Mouse (Mus musculus) olfactory bulb, adult 2 months (tissue): ENCODE measurements around the gene Rab38. TPM values are rescaled to one million over a fixed set of nuclear protein-coding genes. Genes with fewer than 3 reads are reported as not detected.

ENCODE experiments used
- H3K27ac ChIP-seq: fragments of 200-500 bp; 2 replicates; pipeline ENCODE4 v1.5.1; 2012; ENCODE audit warnings: low read depth, low read length; ENCODE audit not compliant: insufficient read depth
- H3K4me1 ChIP-seq: fragments of 200-500 bp; 2 replicates; pipeline ENCODE4 v1.6.1; 2012; ENCODE audit warnings: low read length; ENCODE audit not compliant: control insufficient read depth, insufficient read depth
- H3K4me3 ChIP-seq: fragments of 200-500 bp; 2 replicates; pipeline ENCODE4 v1.5.1; 2012; ENCODE audit warnings: mild to moderate bottlenecking, low read depth, low read length, moderate library complexity; ENCODE audit not compliant: insufficient read depth
- CTCF ChIP-seq: fragments of 200-500 bp; IDR thresholded peaks from 2 replicates; pipeline ENCODE4 v1.5.1; 2012; ENCODE audit warnings: low read depth, mild to moderate bottlenecking, low read length, moderate library complexity; ENCODE audit not compliant: insufficient read depth
- POLR2A ChIP-seq: fragments of 200-500 bp; IDR thresholded peaks from 2 replicates; pipeline ENCODE4 v1.6.1; 2012; ENCODE audit warnings: mild to moderate bottlenecking, low read depth, low read length, moderate library complexity; ENCODE audit not compliant: insufficient read depth
- WGBS: fragments of 180-500 bp; shearing (Covaris S2); methylation state at CpG from one replicate; pipeline ENCODE4 v1.1.7; 2018; 5-methylcytosine and 5-hydroxymethylcytosine counted together
- polyA plus RNA-seq: library from polyadenylated mRNA; stranded (reverse); fragments of >200 nt; gene quantifications from 2 replicates; pipeline ENCODE4 v1.2.4, GENCODE M21; 2012; ENCODE audit warnings: low replicate concordance; ENCODE audit not compliant: missing spikeins, insufficient read depth, insufficient read length

Gene Rab38
- polyA plus RNA-seq: not detected in 2 replicates

DNA sequence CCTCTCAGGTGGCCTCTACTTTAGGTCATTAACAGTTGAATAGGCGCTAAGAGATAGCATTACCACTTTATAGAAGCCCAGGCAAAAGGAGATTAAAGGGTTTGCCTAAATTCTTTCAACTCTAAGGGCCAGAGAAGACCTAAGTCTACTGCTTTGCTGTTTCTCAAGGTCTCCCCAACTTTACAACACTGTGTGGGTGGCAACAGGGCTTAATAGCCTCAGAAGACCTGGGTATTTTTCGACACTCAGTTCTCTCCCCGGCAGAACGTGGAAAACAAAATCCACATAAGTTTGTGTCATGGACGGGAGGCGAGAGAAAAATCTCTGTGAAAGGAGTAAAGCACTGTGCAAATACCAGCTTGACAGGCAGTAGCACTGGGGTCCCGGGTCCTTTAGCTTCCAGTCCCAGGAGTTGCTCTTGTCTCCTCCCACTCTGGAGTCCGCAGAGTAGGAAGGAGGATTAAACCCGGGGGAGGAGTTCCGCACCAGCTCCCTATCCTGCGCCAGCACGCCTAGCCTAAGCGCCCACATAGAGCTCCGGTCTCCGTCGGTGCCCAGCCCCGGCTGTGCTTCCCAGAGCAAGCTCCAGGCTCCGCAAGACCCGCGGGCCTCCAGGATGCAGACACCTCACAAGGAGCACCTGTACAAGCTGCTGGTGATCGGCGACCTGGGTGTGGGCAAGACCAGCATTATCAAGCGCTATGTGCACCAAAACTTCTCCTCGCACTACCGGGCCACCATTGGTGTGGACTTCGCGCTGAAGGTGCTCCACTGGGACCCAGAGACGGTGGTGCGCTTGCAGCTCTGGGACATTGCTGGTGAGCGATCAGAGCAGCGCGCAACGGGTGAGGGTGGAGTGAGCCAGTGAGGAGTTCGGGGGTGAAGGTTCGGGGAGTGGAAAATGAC is at the start of gene Rab38:
Rab38 (plus strand) TSS at position 488 of the 906 bp plus-strand sequence.
- TF ChIP-seq CTCF (no peak), POLR2A (0 out of 2 replicates have a peak, but pooled peaks have one; percentile 28)
- H3K27ac ChIP-seq: no peak within 1 kb of the TSS
- WGBS: 4% methylated on average over 35 of the region's 35 CpGs
- peaks cover 7% of the 10 kb centered on the region for H3K4me1 ChIP-seq
- peak within 1 kb of the TSS; percentile 49 for H3K4me3 ChIP-seq

DNA sequence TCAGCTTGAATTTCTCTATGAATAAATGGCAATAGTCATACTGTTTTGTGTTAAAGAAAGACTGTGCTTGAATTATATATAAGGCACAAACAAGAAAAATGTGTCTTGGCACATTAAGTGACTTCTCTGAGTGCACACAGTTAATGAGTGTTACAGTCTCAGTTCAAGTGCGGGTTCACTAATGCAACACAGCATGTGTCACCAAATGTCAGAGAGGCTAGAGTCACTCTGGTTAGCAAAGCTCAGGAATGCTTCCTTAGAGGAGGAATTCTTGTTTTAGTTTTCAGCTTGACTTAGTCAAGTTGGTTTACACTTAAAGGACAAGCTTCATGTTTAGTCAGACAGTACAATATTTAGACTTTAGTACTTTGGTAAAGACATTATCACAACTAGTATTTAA is 35.5 kb upstream of the Rab38 start:
- H3K27ac ChIP-seq: no peak overlapping the region
- no peaks in the 10 kb centered on the region for H3K4me1 ChIP-seq
- 72% methylated on average over 1 of the region's 1 CpGs for WGBS
- H3K4me3 ChIP-seq: no peak overlapping the region
- TF ChIP-seq CTCF (no peak), POLR2A (no peak)

DNA sequence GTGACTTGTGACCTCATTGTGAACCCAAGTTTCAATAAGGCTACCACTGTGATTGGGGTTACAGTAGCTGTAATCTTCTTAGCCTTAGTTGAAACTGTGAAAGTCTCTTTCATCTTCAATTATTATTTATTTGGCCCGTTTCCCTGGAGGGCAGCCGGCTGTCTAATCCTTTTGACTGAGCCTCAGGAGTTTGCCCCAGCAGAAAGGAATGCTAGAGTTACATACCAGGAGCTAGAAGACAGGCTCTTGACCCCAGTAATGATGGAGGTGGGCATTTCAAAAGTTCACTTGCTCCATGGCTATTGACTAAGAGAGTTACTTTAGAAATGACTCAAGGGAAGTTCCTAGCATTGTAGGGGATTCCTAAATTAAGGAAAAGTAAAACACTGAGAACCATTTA is 34.3 kb upstream of the Rab38 start:
- 36% methylated on average over 2 of the region's 2 CpGs for WGBS
- TF ChIP-seq POLR2A (no peak), CTCF (no peak)
- Histone ChIP-seq H3K4me3 (no peak overlapping the region), H3K4me1 (no peaks in the 10 kb centered on the region), H3K27ac (no peak overlapping the region)

DNA sequence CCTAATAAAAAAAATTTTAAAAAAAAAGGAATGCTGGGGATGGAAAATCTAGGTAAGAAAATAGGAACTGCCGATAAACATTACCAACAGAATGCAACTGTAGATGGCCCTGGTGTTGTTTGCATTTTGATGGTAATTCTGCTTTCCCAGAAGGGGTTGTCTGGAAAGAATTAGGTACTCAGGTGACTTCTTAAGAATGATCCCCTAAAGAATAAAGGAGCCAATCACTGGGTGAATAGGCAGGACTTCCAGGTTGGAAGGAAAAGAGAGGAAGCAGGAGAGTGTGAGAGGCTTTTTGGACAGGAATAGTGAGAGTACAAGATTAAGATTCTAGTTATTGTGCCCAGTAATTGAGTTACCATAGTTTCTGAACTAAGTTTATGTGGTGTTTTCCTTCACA is 24.8 kb upstream of the Rab38 start:
- Histone ChIP-seq H3K4me3 (no peak overlapping the region), H3K4me1 (no peaks in the 10 kb centered on the region), H3K27ac (no peak overlapping the region)
- no peak for TF ChIP-seq POLR2A
- TF ChIP-seq CTCF: no peak
- 96% methylated on average over 1 of the region's 1 CpGs for WGBS

DNA sequence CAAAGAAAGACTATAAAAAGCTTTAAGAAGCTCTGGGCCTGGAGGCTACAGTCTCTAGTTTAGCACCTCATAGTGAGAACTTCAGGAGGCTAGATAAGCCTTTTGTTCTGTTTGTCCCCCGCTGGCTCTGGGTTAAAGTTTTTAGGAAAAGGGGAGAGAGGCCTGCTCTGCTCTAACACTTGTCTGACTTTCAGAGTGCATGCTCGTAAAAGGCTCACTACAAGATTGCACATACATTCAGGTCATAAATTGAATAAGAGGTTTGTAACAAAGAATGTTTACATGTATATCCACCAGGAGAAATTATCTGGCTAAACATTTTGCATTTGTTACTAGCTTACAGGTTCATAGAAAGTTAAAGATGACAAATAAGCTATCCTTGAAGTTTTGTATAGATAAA is 23.6 kb upstream of the Rab38 start:
- no peak for TF ChIP-seq POLR2A
- TF ChIP-seq CTCF: no peak
- H3K4me3 ChIP-seq: no peak overlapping the region
- H3K27ac ChIP-seq: no peak overlapping the region
- 86% methylated on average over 2 of the region's 2 CpGs for WGBS
- no peaks in the 10 kb centered on the region for H3K4me1 ChIP-seq

DNA sequence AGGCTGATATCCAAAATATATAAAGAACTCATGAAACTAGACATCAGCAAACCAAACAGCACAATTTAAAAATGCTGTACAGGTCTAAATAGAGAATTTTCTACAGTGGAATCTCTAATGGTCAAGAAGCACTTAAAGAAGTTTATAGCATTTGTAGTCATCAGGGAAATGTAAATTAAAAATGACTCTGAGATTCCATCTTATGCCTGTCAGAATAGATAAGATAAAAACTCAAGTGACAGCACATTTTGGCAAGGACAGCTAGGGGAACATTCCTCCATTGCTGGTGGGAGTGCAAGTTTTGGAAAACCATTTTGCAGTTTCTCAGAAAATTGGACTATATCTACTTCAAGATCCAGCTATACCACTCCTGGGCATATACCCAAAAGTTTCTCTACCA is 8.3 kb upstream of the Rab38 start:
- H3K4me3 ChIP-seq: no peak overlapping the region
- no peak for TF ChIP-seq POLR2A
- TF ChIP-seq CTCF: no peak
- H3K4me1 ChIP-seq: no peaks in the 10 kb centered on the region
- no peak overlapping the region for H3K27ac ChIP-seq

DNA sequence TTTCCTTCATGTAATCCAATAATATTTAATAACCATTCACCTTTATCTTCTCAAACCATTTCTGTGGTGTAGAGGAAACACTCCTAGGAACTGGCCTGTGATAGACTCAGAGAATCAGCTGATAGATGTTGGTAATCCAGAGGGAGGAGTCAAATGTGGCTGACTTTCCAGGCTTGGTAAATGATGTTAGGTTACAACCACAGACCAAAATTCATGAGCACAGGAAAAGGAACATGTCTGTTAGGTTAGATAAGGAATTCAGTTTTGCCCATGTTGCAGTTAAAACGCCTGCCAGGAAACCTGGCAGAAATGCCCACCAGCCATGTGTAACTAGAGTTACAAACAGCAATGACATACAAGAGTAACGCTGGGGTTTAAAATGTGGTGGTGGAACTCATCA is 6.2 kb upstream of the Rab38 start:
- no peaks in the 10 kb centered on the region for H3K4me1 ChIP-seq
- H3K27ac ChIP-seq: no peak overlapping the region
- 90% methylated on average over 2 of the region's 2 CpGs for WGBS
- H3K4me3 ChIP-seq: no peak overlapping the region
- TF ChIP-seq POLR2A: no peak
- TF ChIP-seq CTCF: no peak

- H3K4me3 ChIP-seq: no peak overlapping the region
- H3K27ac ChIP-seq: no peak overlapping the region
- peaks cover 7% of the 10 kb centered on the region for H3K4me1 ChIP-seq
- 81% methylated on average over 3 of the region's 3 CpGs for WGBS
- TF ChIP-seq CTCF: no peak
- no peak for TF ChIP-seq POLR2A
These were observed 4.3 kb upstream of the Rab38 start for GRCm38 (mm10) chr7:88425744-88426143.

DNA sequence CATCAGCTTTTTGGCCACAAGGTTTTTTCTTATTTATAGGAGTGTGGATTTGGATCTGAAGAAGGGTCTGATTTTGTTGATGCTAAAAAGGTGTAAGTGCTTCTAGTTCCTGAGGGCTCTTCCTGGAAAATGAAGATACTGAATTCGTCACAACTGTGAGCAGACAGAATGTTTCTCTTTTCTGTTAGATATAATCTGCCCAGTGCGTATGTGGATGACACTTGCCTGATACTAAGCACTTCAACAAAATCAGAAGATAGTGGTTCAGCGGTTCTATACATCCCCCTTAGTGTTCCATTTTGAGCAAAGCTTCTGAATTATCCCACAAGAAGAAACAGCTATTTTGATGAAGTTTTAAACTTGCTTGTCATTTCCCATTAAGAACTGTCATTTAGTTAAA is 2.6 kb upstream of the Rab38 start:
- Histone ChIP-seq H3K27ac (no peak overlapping the region), H3K4me3 (no peak overlapping the region), H3K4me1 (peaks cover 7% of the 10 kb centered on the region)
- 98% methylated on average over 3 of the region's 3 CpGs for WGBS
- TF ChIP-seq CTCF (no peak), POLR2A (no peak)
